Mouse (Mus musculus): Measurements from ENCODE around the gene Olfr1016. TPM values are rescaled to one million over a fixed set of nuclear protein-coding genes. Genes with fewer than 3 reads are reported as not detected.

Olfr1016 gene
- not detected in 2 replicates for polyA plus RNA-seq (2012; rRNA removed)

DNA sequence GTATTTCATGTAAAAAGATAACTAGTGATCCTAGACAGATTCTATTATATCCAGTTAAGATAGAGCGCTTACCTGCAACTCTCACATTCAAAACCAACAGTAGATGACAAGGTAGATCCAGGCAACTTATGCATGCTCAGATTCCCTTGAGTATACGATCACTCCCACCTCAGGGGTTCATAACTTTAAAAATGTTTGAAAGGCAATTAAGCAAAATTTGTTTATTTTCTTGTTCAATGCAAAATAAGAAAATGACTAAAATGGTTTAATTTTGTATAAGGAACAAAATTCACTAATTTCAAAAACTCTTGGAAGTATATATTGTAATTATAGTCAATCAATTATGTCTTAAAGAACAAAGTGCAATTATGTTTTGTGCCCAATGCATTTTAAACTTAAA is at the start of gene Olfr1016:
Olfr1016 (minus strand) TSS at position 101 of the 400 bp plus-strand sequence.
- Histone ChIP-seq H3K36me3 (ENCODE audit: control insufficient read depth, insufficient read depth, low read length) (no peaks in the 10 kb centered on the region), H3K27me3 (ENCODE audit: control insufficient read depth, insufficient read depth, low read length) (no peaks in the 10 kb centered on the region), H3K4me1 (ENCODE audit: control insufficient read depth, insufficient read depth, low read length) (no peaks in the 10 kb centered on the region), H3K27ac (ENCODE audit: control insufficient read depth, insufficient read depth, low read depth, low read length) (no peak within 1 kb of the TSS), H3K4me3 (ENCODE audit: control insufficient read depth, low read depth, low read length) (no peak within 1 kb of the TSS)
- TF ChIP-seq POLR2A (IDR thresholded peaks at IDR 0.05; ENCODE audit: control insufficient read depth, low read depth, low read length) (no peak), CTCF (IDR thresholded peaks at IDR 0.05; ENCODE audit: control insufficient read depth, insufficient read depth, insufficient replicate concordance, low read depth, low read length) (no peak)

DNA sequence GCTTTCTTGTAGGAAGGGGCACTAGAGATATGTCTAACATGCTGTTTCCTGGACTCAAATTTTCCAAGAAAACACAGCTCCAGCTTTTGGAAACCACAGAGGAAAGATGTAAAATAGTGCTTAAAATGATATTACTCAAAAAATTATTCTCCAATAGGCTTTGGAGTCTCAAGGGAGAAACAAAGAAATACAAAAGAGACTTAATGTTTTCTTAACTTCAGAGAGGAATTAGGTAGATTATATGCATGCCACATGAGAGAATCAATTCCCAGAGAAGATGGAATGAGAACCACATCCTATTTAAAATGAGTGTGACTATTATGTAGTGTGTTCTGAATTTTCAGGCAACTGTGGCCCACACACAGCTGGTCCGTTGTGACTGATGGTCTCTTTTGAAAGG is 44.4 kb upstream of the Olfr1016 start, which contains the start of gene Olfr1020:
Olfr1020 (plus strand) TSS at position 301 of the 400 bp plus-strand sequence.
- Histone ChIP-seq H3K4me1 (ENCODE audit: control insufficient read depth, insufficient read depth, low read length) (no peaks in the 10 kb centered on the region), H3K27me3 (ENCODE audit: control insufficient read depth, insufficient read depth, low read length) (no peaks in the 10 kb centered on the region), H3K27ac (ENCODE audit: control insufficient read depth, insufficient read depth, low read depth, low read length) (no peak within 1 kb of the TSS), H3K36me3 (ENCODE audit: control insufficient read depth, insufficient read depth, low read length) (no peaks in the 10 kb centered on the region), H3K4me3 (ENCODE audit: control insufficient read depth, low read depth, low read length) (no peak within 1 kb of the TSS)
- TF ChIP-seq CTCF (IDR thresholded peaks at IDR 0.05; ENCODE audit: control insufficient read depth, insufficient read depth, insufficient replicate concordance, low read depth, low read length) (no peak), POLR2A (IDR thresholded peaks at IDR 0.05; ENCODE audit: control insufficient read depth, low read depth, low read length) (no peak)

DNA sequence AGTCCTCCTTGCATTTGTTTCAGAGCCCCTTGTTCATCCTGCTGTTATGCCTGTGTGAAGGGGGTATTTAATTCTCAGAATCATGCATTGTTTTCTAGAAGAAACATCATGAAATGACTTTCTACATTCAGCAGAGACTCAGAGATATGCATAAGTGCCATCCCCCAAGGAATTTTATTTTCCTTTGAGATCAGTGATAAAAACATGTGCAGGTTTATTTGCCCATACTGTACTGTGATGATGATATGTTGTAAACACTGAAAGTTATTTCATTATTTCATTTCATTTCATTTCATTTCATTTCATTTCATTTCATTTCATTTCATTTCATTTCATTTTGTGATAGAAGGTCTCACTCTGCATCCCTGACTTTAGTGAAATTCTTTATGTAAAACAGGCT is 43.0 kb upstream of the Olfr1016 start, which contains the start of gene Olfr1019:
Olfr1019 (minus strand) TSS at position 101 of the 400 bp plus-strand sequence.
- Histone ChIP-seq H3K36me3 (ENCODE audit: control insufficient read depth, insufficient read depth, low read length) (no peaks in the 10 kb centered on the region), H3K4me3 (ENCODE audit: control insufficient read depth, low read depth, low read length) (no peak within 1 kb of the TSS), H3K27ac (ENCODE audit: control insufficient read depth, insufficient read depth, low read depth, low read length) (no peak within 1 kb of the TSS), H3K4me1 (ENCODE audit: control insufficient read depth, insufficient read depth, low read length) (no peaks in the 10 kb centered on the region), H3K27me3 (ENCODE audit: control insufficient read depth, insufficient read depth, low read length) (no peaks in the 10 kb centered on the region)
- TF ChIP-seq CTCF (IDR thresholded peaks at IDR 0.05; ENCODE audit: control insufficient read depth, insufficient read depth, insufficient replicate concordance, low read depth, low read length) (no peak), POLR2A (IDR thresholded peaks at IDR 0.05; ENCODE audit: control insufficient read depth, low read depth, low read length) (no peak)

DNA sequence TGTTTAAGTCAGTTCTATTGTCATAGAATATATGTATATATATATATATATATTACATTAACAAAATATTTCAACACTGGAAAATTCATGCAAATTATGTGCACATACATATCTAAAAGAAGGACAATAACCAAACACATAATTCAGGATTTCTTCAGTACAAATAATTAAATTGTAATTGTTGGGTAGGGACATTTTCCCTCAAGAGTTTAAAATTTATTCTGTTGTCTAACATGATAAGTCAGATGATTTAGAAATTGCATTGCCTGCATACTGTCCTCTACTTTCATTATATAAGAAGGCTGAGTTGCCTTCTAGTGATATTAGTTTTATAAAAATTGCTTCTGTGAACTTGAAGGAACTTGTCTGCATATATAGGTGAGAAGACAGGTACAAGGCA is 15.8 kb upstream of the Olfr1016 start, which contains the start of gene Olfr1018:
Olfr1018 (plus strand) TSS at position 301 of the 400 bp plus-strand sequence.
- Histone ChIP-seq H3K36me3 (ENCODE audit: control insufficient read depth, insufficient read depth, low read length) (no peaks in the 10 kb centered on the region), H3K4me1 (ENCODE audit: control insufficient read depth, insufficient read depth, low read length) (no peaks in the 10 kb centered on the region), H3K27ac (ENCODE audit: control insufficient read depth, insufficient read depth, low read depth, low read length) (no peak within 1 kb of the TSS), H3K27me3 (ENCODE audit: control insufficient read depth, insufficient read depth, low read length) (no peaks in the 10 kb centered on the region), H3K4me3 (ENCODE audit: control insufficient read depth, low read depth, low read length) (no peak within 1 kb of the TSS)
- TF ChIP-seq POLR2A (IDR thresholded peaks at IDR 0.05; ENCODE audit: control insufficient read depth, low read depth, low read length) (no peak), CTCF (IDR thresholded peaks at IDR 0.05; ENCODE audit: control insufficient read depth, insufficient read depth, insufficient replicate concordance, low read depth, low read length) (no peak)

DNA sequence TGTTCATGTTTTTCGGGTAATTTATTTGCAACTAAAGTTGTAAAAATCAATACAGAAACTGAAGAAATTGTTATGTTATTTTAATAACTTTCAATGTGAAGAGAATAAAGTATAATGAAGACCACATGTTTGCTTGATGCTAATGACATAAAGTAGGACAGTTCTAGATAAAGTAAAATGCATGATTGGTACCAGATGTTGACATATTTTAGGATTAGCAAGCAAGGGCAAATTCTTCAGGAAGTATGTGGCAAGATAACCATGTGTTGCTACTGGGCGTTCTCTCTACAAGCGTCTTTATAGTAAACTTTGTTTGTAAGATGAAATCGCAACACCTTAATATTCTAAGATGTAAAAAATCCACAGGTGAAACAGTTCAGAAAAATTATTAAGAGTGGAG is 2.2 kb upstream of the Olfr1016 start:
- TF ChIP-seq POLR2A (IDR thresholded peaks at IDR 0.05; ENCODE audit: control insufficient read depth, low read depth, low read length) (no peak), CTCF (IDR thresholded peaks at IDR 0.05; ENCODE audit: control insufficient read depth, insufficient read depth, insufficient replicate concordance, low read depth, low read length) (no peak)
- Histone ChIP-seq H3K27me3 (ENCODE audit: control insufficient read depth, insufficient read depth, low read length) (no peaks in the 10 kb centered on the region), H3K4me1 (ENCODE audit: control insufficient read depth, insufficient read depth, low read length) (no peaks in the 10 kb centered on the region), H3K4me3 (ENCODE audit: control insufficient read depth, low read depth, low read length) (no peak overlapping the region), H3K27ac (ENCODE audit: control insufficient read depth, insufficient read depth, low read depth, low read length) (no peak overlapping the region), H3K36me3 (ENCODE audit: control insufficient read depth, insufficient read depth, low read length) (no peaks in the 10 kb centered on the region)

DNA sequence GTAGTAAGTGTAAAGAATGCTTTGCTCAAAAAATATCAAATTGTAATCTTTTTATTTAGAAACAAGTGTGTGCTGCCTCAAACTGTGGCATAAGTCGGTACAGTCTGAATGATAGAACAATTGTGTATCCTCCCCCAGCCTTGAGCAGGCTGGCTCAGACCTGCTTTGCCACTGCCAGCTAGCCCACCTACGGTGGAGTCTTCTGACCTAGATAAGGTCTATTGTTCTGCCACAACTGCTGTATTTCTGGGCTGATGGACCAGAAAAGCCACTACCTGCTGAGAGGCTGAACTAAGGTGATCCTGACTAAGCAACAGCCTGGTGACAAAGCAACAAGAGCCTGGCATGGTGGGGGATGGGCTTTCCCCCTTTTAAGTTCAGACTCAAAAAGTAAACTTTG is 10.0 kb downstream of the Olfr1016 start:
- TF ChIP-seq CTCF (IDR thresholded peaks at IDR 0.05; ENCODE audit: control insufficient read depth, insufficient read depth, insufficient replicate concordance, low read depth, low read length) (no peak), POLR2A (IDR thresholded peaks at IDR 0.05; ENCODE audit: control insufficient read depth, low read depth, low read length) (no peak)
- Histone ChIP-seq H3K4me1 (ENCODE audit: control insufficient read depth, insufficient read depth, low read length) (no peaks in the 10 kb centered on the region), H3K36me3 (ENCODE audit: control insufficient read depth, insufficient read depth, low read length) (no peaks in the 10 kb centered on the region), H3K4me3 (ENCODE audit: control insufficient read depth, low read depth, low read length) (no peak overlapping the region), H3K27me3 (ENCODE audit: control insufficient read depth, insufficient read depth, low read length) (no peaks in the 10 kb centered on the region), H3K27ac (ENCODE audit: control insufficient read depth, insufficient read depth, low read depth, low read length) (no peak overlapping the region)

DNA sequence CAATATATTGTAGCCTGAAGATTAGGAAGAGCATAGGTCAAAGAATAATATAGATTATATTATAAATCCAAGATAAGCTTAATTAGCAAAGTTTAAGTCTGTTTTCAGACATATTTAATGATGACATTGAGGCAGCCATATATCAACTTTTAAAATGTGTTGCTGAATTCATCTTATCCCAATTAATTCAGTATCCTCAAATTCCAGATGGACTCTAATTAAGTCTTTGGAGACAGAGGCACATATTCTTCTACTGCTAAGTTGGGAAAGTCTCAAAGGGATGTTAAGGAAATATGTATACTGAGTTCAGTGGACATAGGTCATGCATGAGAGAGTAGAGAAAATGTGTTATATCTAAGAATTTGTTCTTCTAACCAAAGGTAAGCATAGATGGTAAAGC is 20.6 kb downstream of the Olfr1016 start, which contains the start of gene Olfr1015:
Olfr1015 (plus strand) TSS at position 301 of the 400 bp plus-strand sequence.
- Histone ChIP-seq H3K36me3 (ENCODE audit: control insufficient read depth, insufficient read depth, low read length) (no peaks in the 10 kb centered on the region), H3K27me3 (ENCODE audit: control insufficient read depth, insufficient read depth, low read length) (no peaks in the 10 kb centered on the region), H3K27ac (ENCODE audit: control insufficient read depth, insufficient read depth, low read depth, low read length) (no peak within 1 kb of the TSS), H3K4me3 (ENCODE audit: control insufficient read depth, low read depth, low read length) (no peak within 1 kb of the TSS), H3K4me1 (ENCODE audit: control insufficient read depth, insufficient read depth, low read length) (no peaks in the 10 kb centered on the region)
- no peak for TF ChIP-seq POLR2A (IDR thresholded peaks at IDR 0.05; ENCODE audit: control insufficient read depth, low read depth, low read length)
- TF ChIP-seq CTCF (IDR thresholded peaks at IDR 0.05; ENCODE audit: control insufficient read depth, insufficient read depth, insufficient replicate concordance, low read depth, low read length): no peak

All from testis, adult 2 months (tissue).